Mouse (Mus musculus) neural tube, embryonic 14.5 days (tissue): ENCODE results near the gene Spock1. TPM values are rescaled to one million over a fixed set of nuclear protein-coding genes. Genes with fewer than 3 reads are reported as not detected.

Experiments
- ATAC-seq: fragments of 200-750 bp; cut with Nextera tagmentation; 2 replicates; pipeline ENCODE4 v1.8.0; 2017; ENCODE audit warnings: low read depth, mild to moderate bottlenecking, moderate TSS enrichment, moderate library complexity
- H3K27ac ChIP-seq: fragments of 300-500 bp; sonication (generic); 2 replicates; pipeline ENCODE4 v1.5.1; 2014; ENCODE audit warnings: low read depth, mild to moderate bottlenecking, control low read depth, low read length, moderate library complexity, mixed read lengths
- H3K27me3 ChIP-seq: fragments of 300-500 bp; sonication (generic); 2 replicates; pipeline ENCODE4 v1.6.1; 2014; ENCODE audit warnings: low read length; ENCODE audit not compliant: control insufficient read depth, insufficient read depth
- H3K36me3 ChIP-seq: fragments of 300-500 bp; sonication (generic); 2 replicates; pipeline ENCODE4 v1.6.1; 2014; ENCODE audit warnings: low read length, mixed read lengths; ENCODE audit not compliant: control insufficient read depth, insufficient read depth
- H3K4me1 ChIP-seq: fragments of 300-500 bp; sonication (generic); 2 replicates; pipeline ENCODE4 v1.6.1; 2014; ENCODE audit warnings: low read length; ENCODE audit not compliant: control insufficient read depth, insufficient read depth
- H3K4me2 ChIP-seq: fragments of 300-500 bp; sonication (generic); 2 replicates; pipeline ENCODE4 v1.6.1; 2014; ENCODE audit warnings: mild to moderate bottlenecking, low read depth, low read length, control low read depth
- H3K4me3 ChIP-seq: fragments of 300-500 bp; sonication (generic); 2 replicates; pipeline ENCODE4 v1.5.1; 2014; ENCODE audit warnings: low read depth, low read length, control low read depth, mixed read lengths
- H3K9ac ChIP-seq: fragments of 300-500 bp; sonication (generic); replicated peaks from 2 replicates; pipeline ENCODE4 v1.6.1; 2014; ENCODE audit warnings: low read depth, mild to moderate bottlenecking, control low read depth, low read length, mixed read lengths
- H3K9me3 ChIP-seq: fragments of 300-500 bp; sonication (generic); 2 replicates; pipeline ENCODE4 v1.6.1; 2016; ENCODE audit warnings: low read length; ENCODE audit not compliant: control insufficient read depth
- WGBS: fragments of 180-500 bp; shearing (Covaris S2); extraction: QIAGEN DNeasy Blood & Tissue Kit; methylation state at CpG from one replicate; pipeline ENCODE4 v1.1.7; 2014; 5-methylcytosine and 5-hydroxymethylcytosine counted together
- polyA plus RNA-seq: library from polyadenylated mRNA; unstranded; fragments of >200 nt; fragmentation: Nextera tagmentation; extraction: Ambion mirVana; gene quantifications from 2 replicates; pipeline ENCODE4 v1.2.1, GENCODE M21; 2014

Spock1 gene
- polyA plus RNA-seq, 1 experiment from 2014 or later: 157 TPM

- Histone ChIP-seq H3K4me3 (no peak overlapping the region), H3K9ac (no peak overlapping the region), H3K4me2 (no peak overlapping the region), H3K9me3 (no peaks in the 10 kb centered on the region), H3K36me3 (no peaks in the 10 kb centered on the region), H3K27me3 (no peaks in the 10 kb centered on the region), H3K27ac (no peak overlapping the region), H3K4me1 (0 out of 2 replicates have a peak, but pooled peaks cover 2% of the 10 kb centered on the region)
- 77% methylated on average over 2 of the region's 2 CpGs for WGBS
- no peak for ATAC-seq
Measured at GRCm38 (mm10) chr13:57679591-57679990, 228.5 kb downstream of the Spock1 start.

DNA sequence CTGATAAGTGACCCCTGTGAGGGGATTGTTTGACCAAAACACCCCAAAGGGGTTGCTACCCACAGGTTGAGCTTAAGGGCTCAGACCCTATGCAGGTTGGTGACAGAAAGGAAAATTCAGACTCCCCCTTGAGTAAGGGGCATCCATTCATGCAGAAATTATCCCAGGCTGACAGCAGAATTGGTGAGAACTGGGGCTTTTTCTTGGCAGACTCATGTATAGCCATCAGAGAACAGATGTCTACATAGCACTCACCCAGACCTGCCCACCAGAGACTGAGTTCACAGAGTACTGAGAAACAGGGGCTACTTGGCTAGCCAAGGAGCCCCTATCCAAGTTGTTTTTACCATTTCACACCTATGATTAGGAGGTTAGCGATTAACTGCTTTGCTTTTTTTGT, 231.3 kb downstream of the Spock1 start:
- H3K27ac ChIP-seq: no peak overlapping the region
- peaks cover 12% of the 10 kb centered on the region for H3K4me1 ChIP-seq
- H3K36me3 ChIP-seq: no peaks in the 10 kb centered on the region
- H3K9me3 ChIP-seq: no peaks in the 10 kb centered on the region
- H3K27me3 ChIP-seq: no peaks in the 10 kb centered on the region
- WGBS: 91% methylated on average over 1 of the region's 1 CpGs
- no peak overlapping the region for H3K4me3 ChIP-seq
- H3K9ac ChIP-seq: no peak overlapping the region
- no peak overlapping the region for H3K4me2 ChIP-seq
- no peak for ATAC-seq

- WGBS: 89% methylated on average over 1 of the region's 1 CpGs
Measured at GRCm38 (mm10) chr13:57673399-57673798, 234.7 kb downstream of the Spock1 start.

DNA sequence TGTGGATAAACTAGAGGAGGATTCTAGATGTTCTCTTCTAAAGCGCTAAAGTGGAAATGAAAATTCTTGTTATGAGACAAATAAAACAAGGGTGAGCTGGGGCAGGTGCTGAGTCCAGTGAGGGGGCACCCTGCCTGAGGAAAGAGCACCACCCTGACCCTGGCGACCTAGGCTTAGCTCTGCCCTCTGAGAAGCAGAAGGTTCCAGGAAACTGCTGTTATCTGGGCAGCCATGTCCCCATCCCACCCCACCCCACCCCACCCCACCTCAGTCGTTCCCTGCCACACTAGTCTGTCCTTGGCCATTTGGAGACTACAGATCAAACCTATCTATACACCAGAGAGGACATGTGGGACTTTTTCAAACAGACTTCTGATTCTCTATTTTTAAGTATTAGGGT, 235.4 kb downstream of the Spock1 start:
- Histone ChIP-seq H3K4me1 (peaks cover 23% of the 10 kb centered on the region), H3K9me3 (no peaks in the 10 kb centered on the region), H3K4me3 (no peak overlapping the region), H3K36me3 (no peaks in the 10 kb centered on the region), H3K27me3 (no peaks in the 10 kb centered on the region), H3K27ac (peak overlapping the region; percentile 34; the same call in 1 of the 2 replicates), H3K9ac (no peak overlapping the region), H3K4me2 (no peak overlapping the region)
- WGBS: 75% methylated on average over 3 of the region's 3 CpGs
- no peak for ATAC-seq

More at GRCm38 (mm10) chr13:57673399-57673798, 234.7 kb downstream of the Spock1 start:
- Histone ChIP-seq H3K36me3 (no peaks in the 10 kb centered on the region), H3K9ac (no peak overlapping the region), H3K27ac (no peak overlapping the region), H3K4me1 (peaks cover 23% of the 10 kb centered on the region), H3K4me3 (no peak overlapping the region), H3K9me3 (no peaks in the 10 kb centered on the region), H3K27me3 (no peaks in the 10 kb centered on the region), H3K4me2 (no peak overlapping the region)
- no peak for ATAC-seq

- Histone ChIP-seq H3K9ac (no peak overlapping the region), H3K9me3 (no peaks in the 10 kb centered on the region), H3K4me2 (no peak overlapping the region), H3K36me3 (no peaks in the 10 kb centered on the region), H3K4me3 (no peak overlapping the region), H3K4me1 (peaks cover 23% of the 10 kb centered on the region), H3K27me3 (no peaks in the 10 kb centered on the region), H3K27ac (peak overlapping the region; percentile 57; the same call in 1 of the 2 replicates)
- 30% methylated on average over 9 of the region's 9 CpGs for WGBS
- ATAC-seq: 0 out of 2 replicates have a peak, but pooled peaks have one; percentile 51
Measured at GRCm38 (mm10) chr13:57671919-57672318, 236.2 kb downstream of the Spock1 start.

GRCm38 (mm10) chr13:57671322-57671721, 236.8 kb downstream of the Spock1 start:
- Histone ChIP-seq H3K27ac (peak overlapping the region; percentile 57; the same call in 1 of the 2 replicates), H3K4me2 (no peak overlapping the region), H3K4me3 (no peak overlapping the region), H3K9ac (no peak overlapping the region), H3K36me3 (no peaks in the 10 kb centered on the region), H3K27me3 (no peaks in the 10 kb centered on the region), H3K9me3 (no peaks in the 10 kb centered on the region), H3K4me1 (peaks cover 26% of the 10 kb centered on the region)
- 52% methylated on average over 5 of the region's 5 CpGs for WGBS
- ATAC-seq: no peak

- Histone ChIP-seq H3K4me2 (no peak overlapping the region), H3K9ac (no peak overlapping the region), H3K27ac (no peak overlapping the region), H3K36me3 (no peaks in the 10 kb centered on the region), H3K9me3 (no peaks in the 10 kb centered on the region), H3K27me3 (no peaks in the 10 kb centered on the region), H3K4me1 (peaks cover 23% of the 10 kb centered on the region), H3K4me3 (no peak overlapping the region)
- 70% methylated on average over 3 of the region's 3 CpGs for WGBS
- no peak for ATAC-seq
Measured at GRCm38 (mm10) chr13:57667621-57668020, 240.5 kb downstream of the Spock1 start.

- Histone ChIP-seq H3K4me2 (no peak overlapping the region), H3K9ac (no peak overlapping the region), H3K27me3 (no peaks in the 10 kb centered on the region), H3K9me3 (no peaks in the 10 kb centered on the region), H3K4me1 (peaks cover 10% of the 10 kb centered on the region; the same call in 1 of the 2 replicates), H3K27ac (no peak overlapping the region; the same call in 1 of the 2 replicates), H3K36me3 (no peaks in the 10 kb centered on the region), H3K4me3 (no peak overlapping the region)
- 52% methylated on average over 9 of the region's 9 CpGs for WGBS
- peak; percentile 38; the same call in 1 of the 2 replicates for ATAC-seq
Measured at GRCm38 (mm10) chr13:57666173-57666842, 241.8 kb downstream of the Spock1 start.

DNA sequence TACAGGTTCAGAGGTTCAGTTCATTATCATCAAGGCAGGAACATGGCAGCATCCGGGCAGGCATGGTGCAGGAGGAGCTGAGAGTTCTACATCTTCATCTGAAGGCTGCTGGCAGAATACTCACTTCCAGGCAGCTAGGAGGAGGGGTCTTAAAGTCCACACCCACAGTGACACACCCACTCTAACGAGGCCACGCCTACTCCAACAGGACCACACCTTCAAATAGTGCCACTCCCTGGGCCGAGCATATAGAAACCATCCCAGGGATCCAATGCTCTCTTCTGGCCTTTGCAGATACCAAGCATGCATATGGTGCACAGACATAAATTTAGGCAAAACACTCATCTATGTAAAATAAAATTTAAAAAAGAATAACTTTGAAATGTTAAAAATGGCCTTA, 245.6 kb downstream of the Spock1 start:
- Histone ChIP-seq H3K4me1 (0 out of 2 replicates have a peak, but pooled peaks cover 4% of the 10 kb centered on the region), H3K9me3 (no peaks in the 10 kb centered on the region), H3K36me3 (no peaks in the 10 kb centered on the region), H3K4me2 (no peak overlapping the region), H3K27me3 (no peaks in the 10 kb centered on the region), H3K9ac (no peak overlapping the region), H3K4me3 (no peak overlapping the region), H3K27ac (no peak overlapping the region)
- WGBS: 77% methylated on average over 4 of the region's 4 CpGs
- ATAC-seq: no peak
